Mouse (Mus musculus) CH12.LX (cell line): ENCODE data around the gene Srpr. TPM values are rescaled to one million over a fixed set of nuclear protein-coding genes. Genes with fewer than 3 reads are reported as not detected.

ENCODE experiments used
- DNase-seq: peaks from one replicate; pipeline ENCODE4 v3.0.0-alpha.2; 2013; ENCODE audit errors: extremely low read depth
- H3K27ac ChIP-seq: 2 replicates; pipeline ENCODE4 v1.5.1; 2012; ENCODE audit warnings: low read depth, mild to moderate bottlenecking, control low read depth, moderate library complexity; ENCODE audit not compliant: insufficient read depth
- H3K27me3 ChIP-seq: replicated peaks from 2 replicates; pipeline ENCODE3; 2012; ENCODE audit warnings: inconsistent platforms
- H3K36me3 ChIP-seq, 2 experiments: replicated peaks in 1 of 2; 2 replicates each; pipeline versions ENCODE3 to v1.6.1; 2012; ENCODE audit warnings: inconsistent platforms in 1 of 2, low read length in 1 of 2, mild to moderate bottlenecking in 1 of 2, mixed read lengths in 1 of 2, moderate library complexity in 1 of 2; ENCODE audit not compliant: control insufficient read depth in 1 of 2, insufficient read depth in 1 of 2
- H3K4me1 ChIP-seq, 2 experiments: 2 replicates each; pipeline ENCODE4 v1.6.1; 2012; ENCODE audit warnings: inconsistent platforms in 1 of 2, moderate library complexity in 1 of 2; ENCODE audit not compliant: insufficient read depth in 2 of 2, control insufficient read depth in 1 of 2
- H3K4me2 ChIP-seq: 2 replicates; pipeline ENCODE4 v1.6.1; 2012; ENCODE audit warnings: low read depth, mild to moderate bottlenecking, control low read depth; ENCODE audit not compliant: poor library complexity, insufficient read depth, severe bottlenecking
- H3K4me3 ChIP-seq, 3 experiments: fragments of 150-350 bp in 1 of 3; sonication (generic) in 1 of 3; replicated peaks in 1 of 3; 2 replicates each; pipeline versions ENCODE3 to v1.5.1; 2011 to 2012; ENCODE audit warnings: low read depth in 2 of 3, low read length in 2 of 3, mild to moderate bottlenecking in 2 of 3, moderate library complexity in 2 of 3, control low read depth in 1 of 3, improper control_type of control experiment in 1 of 3, inconsistent platforms in 1 of 3, mixed read lengths in 1 of 3; ENCODE audit not compliant: poor library complexity in 1 of 3
- H3K79me2 ChIP-seq: replicated peaks from 2 replicates; pipeline ENCODE4 v1.6.1; 2012; ENCODE audit warnings: mild to moderate bottlenecking, moderate library complexity; ENCODE audit not compliant: control insufficient read depth, poor library complexity, insufficient read depth, severe bottlenecking; ENCODE audit errors: extremely low read depth
- H3K9ac ChIP-seq: 2 replicates; pipeline ENCODE4 v1.6.1; 2012; ENCODE audit warnings: low read depth, mild to moderate bottlenecking, control low read depth, moderate library complexity; ENCODE audit not compliant: insufficient read depth
- H3K9me3 ChIP-seq: replicated peaks from 2 replicates; pipeline ENCODE3; 2012; ENCODE audit warnings: low read length, inconsistent platforms, mixed read lengths
- BHLHE40 ChIP-seq: IDR thresholded peaks from 2 replicates; pipeline ENCODE4 v1.6.1; 2011; ENCODE audit warnings: mild to moderate bottlenecking, low read depth, low read length, improper control_type of control experiment
- CHD2 ChIP-seq: IDR thresholded peaks from 2 replicates; pipeline ENCODE4 v1.6.1; 2011; ENCODE audit warnings: low read length, improper control_type of control experiment
- CTCF ChIP-seq, 2 experiments: IDR thresholded peaks in 1 of 2; conservative IDR thresholded peaks in 1 of 2; 2 replicates each; pipeline ENCODE4 v1.5.1; 2011 to 2012; ENCODE audit warnings: low read depth in 2 of 2, low read length in 2 of 2, improper control_type of control experiment in 1 of 2, inconsistent platforms in 1 of 2, mild to moderate bottlenecking in 1 of 2, moderate library complexity in 1 of 2
- E2F4 ChIP-seq: IDR thresholded peaks from 2 replicates; pipeline ENCODE4 v1.6.1; 2011; ENCODE audit warnings: low read depth, low read length, improper control_type of control experiment; ENCODE audit not compliant: insufficient replicate concordance
- ELF1 ChIP-seq: IDR thresholded peaks from 2 replicates; pipeline ENCODE4 v1.6.1; 2014; ENCODE audit warnings: low read depth, mild to moderate bottlenecking, inconsistent platforms, low read length, improper control_type of control experiment
- ETS1 ChIP-seq: conservative IDR thresholded peaks from 2 replicates; pipeline ENCODE4 v1.6.1; 2012; ENCODE audit warnings: low read depth, mild to moderate bottlenecking, inconsistent platforms, low read length, improper control_type of control experiment, moderate library complexity
- GABPA ChIP-seq: IDR thresholded peaks from 2 replicates; pipeline ENCODE4 v1.6.1; 2012; ENCODE audit warnings: low read depth, low read length, improper control_type of control experiment, inconsistent platforms; ENCODE audit not compliant: insufficient replicate concordance
- HCFC1 ChIP-seq: IDR thresholded peaks from 2 replicates; pipeline ENCODE4 v1.6.1; 2012; ENCODE audit warnings: low read depth, mild to moderate bottlenecking, inconsistent platforms, low read length, improper control_type of control experiment
- IRF4 ChIP-seq: IDR thresholded peaks from 2 replicates; pipeline ENCODE4 v1.6.1; 2014; ENCODE audit warnings: low read depth, mild to moderate bottlenecking, inconsistent platforms, low read length, improper control_type of control experiment
- JUND ChIP-seq: conservative IDR thresholded peaks from 2 replicates; pipeline ENCODE4 v1.6.1; 2011; ENCODE audit warnings: low read depth, low read length, improper control_type of control experiment
- MAX ChIP-seq: IDR thresholded peaks from 2 replicates; pipeline ENCODE4 v1.6.1; 2011; ENCODE audit warnings: low read length, improper control_type of control experiment
- MEF2A ChIP-seq: IDR thresholded peaks from 2 replicates; pipeline ENCODE4 v1.6.1; 2014; ENCODE audit warnings: low read depth, mild to moderate bottlenecking, inconsistent platforms, low read length, improper control_type of control experiment, borderline replicate concordance
- MYC ChIP-seq: IDR thresholded peaks from 2 replicates; pipeline ENCODE4 v1.6.1; 2011; ENCODE audit warnings: low read depth, mild to moderate bottlenecking, improper control_type of control experiment, low read length
- NRF1 ChIP-seq: IDR thresholded peaks from 2 replicates; pipeline ENCODE4 v1.6.1; 2014; ENCODE audit warnings: low read depth, mild to moderate bottlenecking, inconsistent platforms, low read length, improper control_type of control experiment, moderate library complexity
- PAX5 ChIP-seq: IDR thresholded peaks from 2 replicates; pipeline ENCODE4 v1.6.1; 2012; ENCODE audit warnings: low read length, inconsistent platforms, mixed read lengths
- POLR2AphosphoS2 ChIP-seq: IDR thresholded peaks from 2 replicates; pipeline ENCODE4 v1.6.1; 2011; ENCODE audit warnings: low read depth, low read length, improper control_type of control experiment
- SMC3 ChIP-seq: IDR thresholded peaks from 2 replicates; pipeline ENCODE4 v1.6.1; 2011; ENCODE audit warnings: low read depth, low read length, improper control_type of control experiment
- TCF12 ChIP-seq: IDR thresholded peaks from 2 replicates; pipeline ENCODE4 v1.6.1; 2014; ENCODE audit warnings: low read depth, mild to moderate bottlenecking, inconsistent platforms, low read length, improper control_type of control experiment
- USF1 ChIP-seq: IDR thresholded peaks from 2 replicates; pipeline ENCODE4 v1.6.1; 2014; ENCODE audit warnings: low read depth, mild to moderate bottlenecking, inconsistent platforms, low read length, improper control_type of control experiment
- ZMIZ1 ChIP-seq: IDR thresholded peaks from 2 replicates; pipeline ENCODE4 v1.6.1; 2012; ENCODE audit warnings: low read depth, mild to moderate bottlenecking, inconsistent platforms, low read length, improper control_type of control experiment
- dilution Hi-C: fragments of 300-500 bp; cut with MboI; formaldehyde crosslinking; loops from 2 replicates; pipeline ENCODE4 v1.14.3; 2020; ENCODE audit warnings: low sequenced_read_pairs; ENCODE audit not compliant: extremely low pct_unique_long_range_greater_than_20kb, extremely low pct_ligation_motif_present
- in situ Hi-C: fragments of 300-500 bp; cut with MboI; formaldehyde crosslinking; loops from 3 replicates; pipeline ENCODE4 v1.14.3; 2019; ENCODE audit warnings: low sequenced_read_pairs, low pct_ligation_motif_present, low pct_unique_long_range_greater_than_20kb, mixed read lengths
- polyA plus RNA-seq: library from polyadenylated mRNA; unstranded; fragments of >175 nt; gene quantifications from 2 replicates; pipeline ENCODE4 v1.2.1, GENCODE M21; 2012; ENCODE audit warnings: low read depth; ENCODE audit not compliant: insufficient read length
- total RNA-seq, 2 experiments: library from RNA; depleted of rRNA; stranded (reverse); fragments of 300-350 nt in 1 of 2; fragments of >200 nt in 1 of 2; gene quantifications; 2 replicates each; pipeline ENCODE4 v1.2.3; 2012 to 2014

Gene Srpr
- total and polyA plus RNA-seq, 3 experiments, result 38.2 to 95.0 (median 40.1) TPM

DNA sequence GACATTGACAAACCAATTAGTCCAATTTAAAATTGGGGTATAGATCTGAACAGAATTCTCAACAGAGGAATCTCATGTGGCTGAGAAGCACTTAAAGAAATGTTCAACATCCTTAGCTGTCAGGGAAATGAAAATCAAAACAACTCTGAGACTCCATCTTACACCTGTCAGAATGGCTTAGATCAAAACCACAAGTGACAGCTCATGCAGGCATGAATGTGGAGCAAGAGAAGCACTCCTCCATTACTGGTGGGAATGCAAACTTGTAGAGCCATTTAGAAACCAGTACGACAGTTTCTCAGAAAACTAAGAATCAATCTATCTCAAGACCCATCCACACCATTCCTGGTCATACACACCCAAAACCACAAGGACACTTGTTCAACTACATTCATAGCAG, 47.1 kb upstream of the Srpr start:
- peaks cover 12 to 43% of the 10 kb centered on the region in 2 experiments for H3K36me3 ChIP-seq
- in situ Hi-C loops (no loop called here), dilution Hi-C loops (no loop called here)
- H3K27me3 ChIP-seq, result no peaks in the 10 kb centered on the region
- TF ChIP-seq CHD2, result no peak
- H3K4me1 ChIP-seq, result peaks cover 0 to 4% of the 10 kb centered on the region in 2 experiments; a peak in 1 of 4 replicates
- H3K9ac ChIP-seq, result no peak overlapping the region
- no peak overlapping the region for H3K27ac ChIP-seq
- H3K4me2 ChIP-seq, result no peak overlapping the region
- H3K79me2 ChIP-seq, result 0 out of 2 replicates have a peak, but pooled peaks cover 1% of the 10 kb centered on the region
- H3K4me3 ChIP-seq, result no peak overlapping the region
- no peaks in the 10 kb centered on the region for H3K9me3 ChIP-seq
- no peak for DNase-seq

DNA sequence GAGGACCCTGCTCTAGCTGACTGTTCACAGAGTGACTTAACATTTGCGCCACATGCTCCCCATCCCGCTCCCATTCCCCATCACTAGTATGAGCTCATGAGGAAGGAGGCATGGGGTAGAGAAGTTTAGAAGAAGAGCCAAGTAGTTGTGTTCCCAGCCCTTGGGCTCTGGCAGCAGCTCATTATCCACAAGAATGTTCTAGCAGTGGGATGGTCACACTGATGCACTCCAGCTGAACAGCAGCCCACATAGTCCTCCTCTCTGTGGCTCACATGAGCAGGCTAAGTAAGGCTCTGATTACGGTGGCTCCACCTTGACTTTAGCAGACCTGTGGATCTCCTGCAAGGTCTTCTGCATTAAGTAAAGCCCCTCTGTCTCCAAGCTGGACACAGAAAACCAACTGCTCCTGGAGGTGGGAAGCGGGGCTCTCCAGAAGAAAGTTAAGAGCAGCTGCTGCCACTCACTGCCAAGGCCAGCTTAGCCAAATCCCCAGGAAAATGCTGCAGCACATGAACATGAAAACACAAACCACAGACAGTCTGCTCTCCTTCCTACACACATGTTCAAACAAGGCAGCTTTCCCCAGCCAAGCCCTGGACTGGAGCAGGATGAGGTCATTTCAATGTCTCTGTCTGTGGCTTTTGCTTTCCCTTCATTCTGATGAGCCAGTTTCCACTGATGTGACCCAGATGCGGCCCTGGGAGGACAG, 43.8 kb upstream of the Srpr start:
- in situ Hi-C loops, result no loop called here
- TF ChIP-seq MAX (no peak), GABPA (no peak), PAX5 (no peak), USF1 (no peak), MYC (no peak), HCFC1 (no peak), IRF4 (no peak), ZMIZ1 (no peak), TCF12 (no peak), ETS1 (no peak), NRF1 (no peak), CTCF (conservative IDR thresholded peaks at IDR 0.05 in 1 of 2, IDR thresholded peaks at IDR 0.05 in 1 of 2; ENCODE audit: low read depth in 2 of 2, low read length in 2 of 2) (no peak), ELF1 (no peak), CHD2 (no peak), BHLHE40 (no peak), SMC3 (no peak), E2F4 (no peak), MEF2A (no peak), JUND (no peak), POLR2AphosphoS2 (no peak)
- TF ChIP-seq, all 38 proteins: peak for 0
- no peak overlapping the region for H3K4me2 ChIP-seq
- H3K36me3 ChIP-seq, result peaks cover 12 to 56% of the 10 kb centered on the region in 2 experiments
- no peak overlapping the region for H3K27ac ChIP-seq
- no peak overlapping the region for H3K4me3 ChIP-seq
- no peaks in the 10 kb centered on the region for H3K9me3 ChIP-seq
- dilution Hi-C loops, result no loop called here
- no peak for DNase-seq
- H3K4me1 ChIP-seq, result peaks cover 0 to 4% of the 10 kb centered on the region in 2 experiments; a peak in 1 of 4 replicates
- H3K9ac ChIP-seq, result no peak overlapping the region
- H3K79me2 ChIP-seq, result no peaks in the 10 kb centered on the region
- H3K27me3 ChIP-seq, result no peaks in the 10 kb centered on the region
